Mouse (Mus musculus): ENCODE results near the gene Tnfrsf25. TPM values are rescaled to one million over a fixed set of nuclear protein-coding genes. Genes with fewer than 3 reads are reported as not detected.
A peak's percentile ranks its signal among the peaks of the same experiment; 100 is the strongest.

Tnfrsf25 gene
- polyA plus RNA-seq, 1 experiment from 2014 or later, result 1.5 TPM

- H3K4me2 ChIP-seq, result peak overlapping the region; percentile 34
- H3K9ac ChIP-seq, result no peak overlapping the region
- H3K4me1 ChIP-seq, result peaks cover 34% of the 10 kb centered on the region
- H3K27ac ChIP-seq, result no peak overlapping the region
- peaks cover 99% of the 10 kb centered on the region for H3K27me3 ChIP-seq
- no peaks in the 10 kb centered on the region for H3K9me3 ChIP-seq
- H3K36me3 ChIP-seq, result no peaks in the 10 kb centered on the region
- ATAC-seq (ENCODE audit: borderline replicate concordance, extremely low read depth, low FRiP score, low TSS enrichment), result no peak
- 16% methylated on average over 65 of the region's 65 CpGs for WGBS
- H3K4me3 ChIP-seq, result peak overlapping the region; percentile 18
Measured at GRCm38 (mm10) chr4:152126026-152126920, 10.5 kb downstream of the Tnfrsf25 start.

- Histone ChIP-seq H3K4me1 (peaks cover 46% of the 10 kb centered on the region), H3K36me3 (no peaks in the 10 kb centered on the region), H3K27me3 (peaks cover 100% of the 10 kb centered on the region), H3K9ac (no peak overlapping the region), H3K4me3 (no peak overlapping the region), H3K27ac (no peak overlapping the region), H3K9me3 (no peaks in the 10 kb centered on the region), H3K4me2 (no peak overlapping the region)
- ATAC-seq (ENCODE audit: borderline replicate concordance, extremely low read depth, low FRiP score, low TSS enrichment), result no peak
- WGBS, result 89% methylated on average over 11 of the region's 11 CpGs
Measured at GRCm38 (mm10) chr4:152127884-152128283, 12.2 kb downstream of the Tnfrsf25 start.

- Histone ChIP-seq H3K9me3 (no peaks in the 10 kb centered on the region), H3K9ac (no peak overlapping the region), H3K36me3 (no peaks in the 10 kb centered on the region), H3K27ac (no peak overlapping the region), H3K4me1 (peaks cover 46% of the 10 kb centered on the region), H3K4me2 (no peak overlapping the region), H3K4me3 (no peak overlapping the region), H3K27me3 (peaks cover 100% of the 10 kb centered on the region)
- 65% methylated on average over 5 of the region's 5 CpGs for WGBS
- ATAC-seq (ENCODE audit: borderline replicate concordance, extremely low read depth, low FRiP score, low TSS enrichment), result no peak
Measured at GRCm38 (mm10) chr4:152128784-152129183, 13.1 kb downstream of the Tnfrsf25 start.

- no peak for ATAC-seq (ENCODE audit: borderline replicate concordance, extremely low read depth, low FRiP score, low TSS enrichment)
- Histone ChIP-seq H3K27ac (no peak overlapping the region), H3K27me3 (peaks cover 100% of the 10 kb centered on the region), H3K4me2 (no peak overlapping the region), H3K4me1 (peaks cover 46% of the 10 kb centered on the region), H3K9ac (peak overlapping the region; percentile 7; the same call in 1 of the 2 replicates), H3K4me3 (no peak overlapping the region), H3K36me3 (no peaks in the 10 kb centered on the region), H3K9me3 (no peaks in the 10 kb centered on the region)
- 39% methylated on average over 13 of the region's 13 CpGs for WGBS
Measured at GRCm38 (mm10) chr4:152129395-152129930, 13.7 kb downstream of the Tnfrsf25 start.

- H3K27ac ChIP-seq, result peak overlapping the region; percentile 64
- H3K9ac ChIP-seq, result peak overlapping the region; percentile 32
Measured at GRCm38 (mm10) chr4:152130771-152131653, 15.3 kb downstream of the Tnfrsf25 start.

GRCm38 (mm10) chr4:152131809-152132771, 16.4 kb downstream of the Tnfrsf25 start:
- ATAC-seq (ENCODE audit: borderline replicate concordance, extremely low read depth, low FRiP score, low TSS enrichment), result peak; percentile 62
- Histone ChIP-seq H3K4me1 (peaks cover 29% of the 10 kb centered on the region), H3K9ac (0 out of 2 replicates have a peak overlapping the region, but pooled peaks have one; percentile 32)

More at GRCm38 (mm10) chr4:152130771-152131653, 15.3 kb downstream of the Tnfrsf25 start:
- Histone ChIP-seq H3K4me1 (peaks cover 35% of the 10 kb centered on the region), H3K4me3 (peak overlapping the region; percentile 46), H3K27me3 (peaks cover 85% of the 10 kb centered on the region), H3K36me3 (no peaks in the 10 kb centered on the region), H3K9me3 (no peaks in the 10 kb centered on the region), H3K4me2 (peak overlapping the region; percentile 92)
- 2% methylated on average over 81 of the region's 85 CpGs for WGBS
- peak; percentile 72 for ATAC-seq (ENCODE audit: borderline replicate concordance, extremely low read depth, low FRiP score, low TSS enrichment)

GRCm38 (mm10) chr4:152132772-152133169, 17.0 kb downstream of the Tnfrsf25 start:
- ATAC-seq (ENCODE audit: borderline replicate concordance, extremely low read depth, low FRiP score, low TSS enrichment), result no peak
- Histone ChIP-seq H3K9me3 (no peaks in the 10 kb centered on the region), H3K9ac (no peak overlapping the region), H3K4me2 (no peak overlapping the region; the same call in 1 of the 2 replicates), H3K27me3 (peaks cover 73% of the 10 kb centered on the region), H3K4me1 (peaks cover 29% of the 10 kb centered on the region), H3K36me3 (no peaks in the 10 kb centered on the region), H3K4me3 (no peak overlapping the region), H3K27ac (no peak overlapping the region)
- WGBS, result 28% methylated on average over 10 of the region's 10 CpGs

More at GRCm38 (mm10) chr4:152131809-152132771, 16.4 kb downstream of the Tnfrsf25 start:
- H3K4me3 ChIP-seq, result peak overlapping the region; percentile 46
- H3K27me3 ChIP-seq, result peaks cover 76% of the 10 kb centered on the region
- peak overlapping the region; percentile 92 for H3K4me2 ChIP-seq
- no peaks in the 10 kb centered on the region for H3K9me3 ChIP-seq
- peak overlapping the region; percentile 64 for H3K27ac ChIP-seq
- WGBS, result 6% methylated on average over 50 of the region's 50 CpGs
- H3K36me3 ChIP-seq, result no peaks in the 10 kb centered on the region

- Histone ChIP-seq H3K4me2 (no peak overlapping the region), H3K36me3 (no peaks in the 10 kb centered on the region), H3K9ac (no peak overlapping the region), H3K27me3 (peaks cover 72% of the 10 kb centered on the region), H3K27ac (no peak overlapping the region), H3K9me3 (no peaks in the 10 kb centered on the region), H3K4me1 (peaks cover 30% of the 10 kb centered on the region), H3K4me3 (no peak overlapping the region)
- ATAC-seq (ENCODE audit: borderline replicate concordance, extremely low read depth, low FRiP score, low TSS enrichment), result no peak
- WGBS, result 39% methylated on average over 5 of the region's 5 CpGs
Measured at GRCm38 (mm10) chr4:152133213-152133612, 17.5 kb downstream of the Tnfrsf25 start.

GRCm38 (mm10) chr4:152134507-152134906, 18.8 kb downstream of the Tnfrsf25 start:
- Histone ChIP-seq H3K9ac (no peak overlapping the region), H3K4me2 (no peak overlapping the region), H3K4me3 (no peak overlapping the region), H3K36me3 (no peaks in the 10 kb centered on the region), H3K9me3 (no peaks in the 10 kb centered on the region), H3K27me3 (peaks cover 66% of the 10 kb centered on the region), H3K27ac (no peak overlapping the region), H3K4me1 (peaks cover 39% of the 10 kb centered on the region)
- ATAC-seq (ENCODE audit: borderline replicate concordance, extremely low read depth, low FRiP score, low TSS enrichment), result no peak

GRCm38 (mm10) chr4:152135363-152135762, 19.6 kb downstream of the Tnfrsf25 start:
- Histone ChIP-seq H3K27me3 (peaks cover 62% of the 10 kb centered on the region), H3K9ac (no peak overlapping the region), H3K4me2 (no peak overlapping the region), H3K4me3 (no peak overlapping the region), H3K9me3 (no peaks in the 10 kb centered on the region), H3K4me1 (peaks cover 32% of the 10 kb centered on the region), H3K27ac (no peak overlapping the region), H3K36me3 (no peaks in the 10 kb centered on the region)
- ATAC-seq (ENCODE audit: borderline replicate concordance, extremely low read depth, low FRiP score, low TSS enrichment), result no peak
- WGBS, result 76% methylated on average over 12 of the region's 12 CpGs
